ENCODE assay signal across 21 mouse cellular contexts in genomic region chr2:32763353-32763752, GRCm38 (mm10). TPM values are rescaled to one million over a fixed set of nuclear protein-coding genes. Genes with fewer than 3 reads are reported as not detected.
DNase-seq lines count a peak whose midpoint lies in the region; ATAC-seq and TF ChIP-seq lines count a peak whose summit lies in the region.
"Had no signal": no experiment of that assay in that cellular context is flagged by ENCODE, and none has a peak within 500 bp of the region (broad histone marks: within the 10 kb centered on the region; RNA-seq: fewer than 3 reads in every experiment).

No protein-coding gene starts in this region.

- H3K36me3 ChIP-seq in heart, adult 2 months (ENCODE audit: control insufficient read depth, insufficient read depth, low read length): no peaks in the 10 kb centered on the region
- no peaks in the 10 kb centered on the region for H3K36me3 ChIP-seq in liver, embryonic 14.5 days (replicated peaks; ENCODE audit: control insufficient read depth, insufficient read depth, low read depth)
- H3K36me3 ChIP-seq in liver, embryonic 12.5 days: peaks cover 42% of the 10 kb centered on the region
- H3K36me3 ChIP-seq in C2C12 (ENCODE audit: control insufficient read depth, insufficient read depth): peaks cover 10% of the 10 kb centered on the region

- TF ChIP-seq EP300 in heart, adult 2 months (IDR thresholded peaks at IDR 0.05; ENCODE audit: insufficient read depth, low read depth, low read length): no peak
- no peak for TF ChIP-seq EP300 in liver, embryonic 14.5 days (IDR thresholded peaks at IDR 0.05; ENCODE audit: low read depth)

- H3ac ChIP-seq in C2C12 (ENCODE audit: control insufficient read depth, insufficient read length, low read depth): no peak overlapping the region

- ATAC-seq in liver, embryonic 14.5 days (ENCODE audit: insufficient read depth): no peak
- ATAC-seq in liver, embryonic 12.5 days: no peak
- ATAC-seq: forebrain, embryonic 16.5 days had no signal

- H3K4me2 ChIP-seq in liver, embryonic 14.5 days (ENCODE audit: low read depth): no peak overlapping the region
- no peak overlapping the region for H3K4me2 ChIP-seq in liver, embryonic 12.5 days
- H3K4me2 ChIP-seq: limb, embryonic 15.5 days had no signal

- peak; percentile 24; the same call in 1 of the 2 replicates for TF ChIP-seq CTCF in heart, adult 2 months (IDR thresholded peaks at IDR 0.05)
- TF ChIP-seq CTCF in liver, embryonic 14.5 days (IDR thresholded peaks at IDR 0.05; ENCODE audit: low read depth): peak; percentile 66
- peak; percentile 22 for TF ChIP-seq CTCF in C2C12 (IDR thresholded peaks at IDR 0.05; ENCODE audit: control insufficient read depth, insufficient read depth, insufficient read length)
- TF ChIP-seq CTCF in brain, embryonic 14.5 days (IDR thresholded peaks at IDR 0.05; ENCODE audit: borderline replicate concordance, extremely low read depth, insufficient read depth, insufficient read length): peak; percentile 12; the same call in 1 of the 2 replicates

- H3K79me2 ChIP-seq in heart, adult 2 months (replicated peaks; ENCODE audit: control insufficient read depth, insufficient read depth, low read length): no peaks in the 10 kb centered on the region
- no peaks in the 10 kb centered on the region for H3K79me2 ChIP-seq in C2C12 (ENCODE audit: control insufficient read depth, insufficient read depth)

- H3K79me3 ChIP-seq in C2C12 (ENCODE audit: low read depth): no peaks in the 10 kb centered on the region

- no peak for TF ChIP-seq POLR2A in heart, adult 2 months (IDR thresholded peaks at IDR 0.05; ENCODE audit: insufficient read depth, low read depth, low read length)
- no peak for TF ChIP-seq POLR2A in brain, embryonic 14.5 days (IDR thresholded peaks at IDR 0.05; ENCODE audit: borderline replicate concordance, extremely low read depth, insufficient read depth, insufficient read length, poor library complexity, severe bottlenecking)

- H3K27me3 ChIP-seq in heart, adult 2 months (ENCODE audit: control insufficient read depth, insufficient read depth, low read length): no peaks in the 10 kb centered on the region
- H3K27me3 ChIP-seq in liver, embryonic 14.5 days (ENCODE audit: control insufficient read depth, insufficient read depth, low read length): no peaks in the 10 kb centered on the region
- H3K27me3 ChIP-seq in liver, embryonic 12.5 days (replicated peaks): no peaks in the 10 kb centered on the region
- H3K27me3 ChIP-seq in C2C12 (ENCODE audit: control insufficient read depth, insufficient read depth, insufficient read length): no peaks in the 10 kb centered on the region
- H3K27me3 ChIP-seq: limb, embryonic 15.5 days had no signal

- H3K4me3 ChIP-seq in heart, adult 2 months: no peak overlapping the region
- H3K4me3 ChIP-seq in liver, embryonic 14.5 days (ENCODE audit: insufficient read depth in 1 of 2, low read depth in 2 of 2, low read length in 2 of 2): no peak overlapping the region
- H3K4me3 ChIP-seq in liver, embryonic 12.5 days: no peak overlapping the region
- H3K4me3 ChIP-seq in C2C12 (ENCODE audit: insufficient read depth, poor library complexity, severe bottlenecking): no peak overlapping the region
- H3K4me3 ChIP-seq: gastrocnemius, adult 2 months; limb, embryonic 15.5 days had no signal

- 79% methylated on average over 3 of the region's 3 CpGs for WGBS in heart, adult 2 months
- WGBS in liver, embryonic 14.5 days (ENCODE audit: insufficient replicate concordance): 62% methylated on average over 3 of the region's 3 CpGs
- 59% methylated on average over 3 of the region's 3 CpGs for WGBS in liver, embryonic 12.5 days (ENCODE audit: insufficient replicate concordance)

- no peak for DNase-seq in heart, adult 2 months
- DNase-seq in heart, adult 9 months (ENCODE audit: low spot score in 2 of 2): no peak
- DNase-seq in liver, embryonic 14.5 days (ENCODE audit: low read depth in 3 of 3, low spot score in 3 of 3): no peak
- DNase-seq in brain, embryonic 14.5 days (ENCODE audit: low read depth): no peak
- no peak for DNase-seq in cerebellum, adult 11 months
- no peak for DNase-seq in adrenal gland, adult 18-20 months (ENCODE audit: low spot score in 2 of 2)
- DNase-seq: adrenal gland, adult 8-10 months; gastrocnemius, adult 2 months; heart, postnatal 4 days; lung, postnatal 36 days; midbrain, embryonic 14.5 days; retina, postnatal 1 day had no signal

- H3K9ac ChIP-seq in heart, adult 2 months (ENCODE audit: low read depth, low read length): no peak overlapping the region
- no peak overlapping the region for H3K9ac ChIP-seq in liver, embryonic 14.5 days (replicated peaks)
- H3K9ac ChIP-seq in liver, embryonic 12.5 days: no peak overlapping the region
- H3K9ac ChIP-seq: limb, embryonic 15.5 days had no signal

- intact Hi-C loops in heart, adult 2 months (cut with DNase I): no loop called here

- no peaks in the 10 kb centered on the region for H3K4me1 ChIP-seq in heart, adult 2 months (ENCODE audit: control insufficient read depth, insufficient read depth, low read length)
- H3K4me1 ChIP-seq in liver, embryonic 14.5 days (replicated peaks; ENCODE audit: control insufficient read depth in 2 of 2, insufficient read depth in 2 of 2, low read length in 1 of 2): peaks cover 0 to 2% of the 10 kb centered on the region in 2 experiments; a peak in 2 of 4 replicates
- peaks cover 23% of the 10 kb centered on the region for H3K4me1 ChIP-seq in liver, embryonic 12.5 days

- no peak overlapping the region for H3K27ac ChIP-seq in heart, adult 2 months
- no peak overlapping the region for H3K27ac ChIP-seq in liver, embryonic 14.5 days
- H3K27ac ChIP-seq in liver, embryonic 12.5 days: no peak overlapping the region
- H3K27ac ChIP-seq: gastrocnemius, adult 2 months; limb, embryonic 15.5 days had no signal

- H3K9me3 ChIP-seq in liver, embryonic 14.5 days (ENCODE audit: control insufficient read depth, low read length): no peaks in the 10 kb centered on the region
- no peaks in the 10 kb centered on the region for H3K9me3 ChIP-seq in liver, embryonic 12.5 days (replicated peaks)
- H3K9me3 ChIP-seq: limb, embryonic 15.5 days had no signal

TF ChIP-seq in C2C12, 6 proteins besides CTCF, POLR2A, EP300 and RAD21:
- TF ChIP-seq CEBPB (IDR thresholded peaks at IDR 0.05; ENCODE audit: low read depth) (no peak), FOSL1 (IDR thresholded peaks at IDR 0.05; ENCODE audit: insufficient read depth, low read length, poor library complexity, severe bottlenecking) (no peak), USF1 (IDR thresholded peaks at IDR 0.05; ENCODE audit: low read depth) (no peak), MYOD1 (IDR thresholded peaks at IDR 0.05; ENCODE audit: control insufficient read depth, insufficient read length, low read depth) (no peak), MAX (IDR thresholded peaks at IDR 0.05) (no peak)

RNA-seq across cellular contexts. Expression of gene Tor2a, which starts 6.3 kb away (rescaled TPM):
- total RNA-seq in heart, adult 2 months (2021): 1 to 10 TPM; 8.2 to 9.4 TPM
- 19.4 and 22.2 TPM in 2 replicates for polyA plus RNA-seq in heart, adult 2 months (2012; rRNA removed)
- polyA plus RNA-seq in liver, embryonic 14.5 days (2012; rRNA removed): 21.2 and 30.7 TPM in 2 replicates
- polyA plus RNA-seq in liver, embryonic 14.5 days (2014; fragmentation: Nextera tagmentation; extraction: Ambion mirVana): 25.2 and 28.1 TPM in 2 replicates
- polyA plus RNA-seq in liver, embryonic 12.5 days (2016; fragmentation: Nextera tagmentation; extraction: Ambion mirVana): 35.9 and 36.6 TPM in 2 replicates
- 35.7 TPM for polyA plus RNA-seq in C2C12 (2012; fragmentation: generic; extraction: Trizol)
- polyA plus RNA-seq in brain, embryonic 14.5 days (2012; rRNA removed): 60.6 and 96.6 TPM in 2 replicates
- 10 to 100 TPM; 18.2 to 22.3 TPM for total RNA-seq in adrenal gland, adult 18-20 months (2021)

RNA-seq across cellular contexts. Expression of gene Ttc16, which starts 12.1 kb away (rescaled TPM):
- total RNA-seq in heart, adult 2 months (2021): under 1 TPM; 0.10 to 0.11 TPM
- 0.61 and 0.98 TPM in 2 replicates for polyA plus RNA-seq in heart, adult 2 months (2012; rRNA removed)
- polyA plus RNA-seq in liver, embryonic 14.5 days (2012; rRNA removed): 0.18 and 0.22 TPM in 2 replicates
- polyA plus RNA-seq in liver, embryonic 14.5 days (2014; fragmentation: Nextera tagmentation; extraction: Ambion mirVana): 0.09 and 0.10 TPM in 2 replicates
- polyA plus RNA-seq in liver, embryonic 12.5 days (2016; fragmentation: Nextera tagmentation; extraction: Ambion mirVana): 0.12 and 0.26 TPM in 2 replicates
- 0.14 TPM for polyA plus RNA-seq in C2C12 (2012; fragmentation: generic; extraction: Trizol)
- polyA plus RNA-seq in brain, embryonic 14.5 days (2012; rRNA removed): 1.4 and 1.6 TPM in 2 replicates
- total RNA-seq in adrenal gland, adult 18-20 months (2021): under 1 TPM; 0.13 to 0.26 TPM
- total RNA-seq: gastrocnemius, adult 2 months had no signal
- polyA plus RNA-seq: embryonic facial prominence, embryonic 11.5 days; kidney, embryonic 14.5 days had no signal

RNA-seq across cellular contexts. Expression of gene Ptrh1, which starts 12.2 kb away (rescaled TPM):
- total RNA-seq in heart, adult 2 months (2021): 1 to 10 TPM; 2.4 to 4.2 TPM
- 2.2 and 3.3 TPM in 2 replicates for polyA plus RNA-seq in heart, adult 2 months (2012; rRNA removed)
- polyA plus RNA-seq in liver, embryonic 14.5 days (2012; rRNA removed): 1.3 and 1.7 TPM in 2 replicates
- 1.9 and 2.2 TPM in 2 replicates for polyA plus RNA-seq in liver, embryonic 14.5 days (2014; fragmentation: Nextera tagmentation; extraction: Ambion mirVana)
- polyA plus RNA-seq in liver, embryonic 12.5 days (2016; fragmentation: Nextera tagmentation; extraction: Ambion mirVana): 3.3 and 3.5 TPM in 2 replicates
- 83.9 TPM for polyA plus RNA-seq in C2C12 (2012; fragmentation: generic; extraction: Trizol)
- polyA plus RNA-seq in brain, embryonic 14.5 days (2012; rRNA removed): 7.1 and 8.7 TPM in 2 replicates
- total RNA-seq in adrenal gland, adult 18-20 months (2021): 1 to 10 TPM; 5.4 to 9.9 TPM

RNA-seq across cellular contexts. Expression of gene Cfap157, which starts 20.9 kb away (rescaled TPM):
- total RNA-seq in heart, adult 2 months (2021): not detected
- polyA plus RNA-seq in heart, adult 2 months (2012; rRNA removed): 0.12 TPM in 1 of 2 replicates, not detected in the other
- polyA plus RNA-seq in liver, embryonic 14.5 days (2012; rRNA removed): not detected in 2 replicates
- polyA plus RNA-seq in liver, embryonic 14.5 days (2014; fragmentation: Nextera tagmentation; extraction: Ambion mirVana): not detected in 2 replicates
- 0.44 and 0.54 TPM in 2 replicates for polyA plus RNA-seq in liver, embryonic 12.5 days (2016; fragmentation: Nextera tagmentation; extraction: Ambion mirVana)
- polyA plus RNA-seq in C2C12 (2012; fragmentation: generic; extraction: Trizol): 0.81 TPM
- 0.71 and 0.86 TPM in 2 replicates for polyA plus RNA-seq in brain, embryonic 14.5 days (2012; rRNA removed)
- total RNA-seq in adrenal gland, adult 18-20 months (2021): under 1 TPM in 1 of 2 experiments, not detected in 1; 0.16 TPM
- total RNA-seq: adrenal gland, adult 8-10 months; ES-E14; gastrocnemius, adult 2 months; granulocyte monocyte progenitor cell, adult 5-6 weeks; heart, postnatal 4 days had no signal
- polyA plus RNA-seq: embryonic facial prominence, embryonic 11.5 days had no signal

RNA-seq across cellular contexts. Expression of gene 6330409D20Rik, which starts 22.5 kb away (rescaled TPM):
- not detected for total RNA-seq in heart, adult 2 months (2021)
- not detected in 2 replicates for polyA plus RNA-seq in heart, adult 2 months (2012; rRNA removed)
- polyA plus RNA-seq in liver, embryonic 14.5 days (2012; rRNA removed): 0.07 TPM in 1 of 2 replicates, not detected in the other
- not detected in 2 replicates for polyA plus RNA-seq in liver, embryonic 14.5 days (2014; fragmentation: Nextera tagmentation; extraction: Ambion mirVana)
- polyA plus RNA-seq in liver, embryonic 12.5 days (2016; fragmentation: Nextera tagmentation; extraction: Ambion mirVana): not detected in 2 replicates
- polyA plus RNA-seq in C2C12 (2012; fragmentation: generic; extraction: Trizol): not detected
- polyA plus RNA-seq in brain, embryonic 14.5 days (2012; rRNA removed): 4.4 and 4.8 TPM in 2 replicates
- total RNA-seq in adrenal gland, adult 18-20 months (2021): not detected
- total RNA-seq: adrenal gland, adult 8-10 months; ES-E14; gastrocnemius, adult 2 months; granulocyte monocyte progenitor cell, adult 5-6 weeks; heart, postnatal 4 days had no signal
- polyA plus RNA-seq: kidney, embryonic 14.5 days; limb, embryonic 15.5 days; urinary bladder, adult 2 months had no signal

Comparison
In these comparisons a context has a peak if more than half of its experiments do, and no peak if none do; other contexts are left out.
1. CTCF ChIP-seq: peak in every context shown above with its lines; median percentile 66 in liver, embryonic 14.5 days; 24 in heart, adult 2 months; 22 in C2C12; 12 in brain, embryonic 14.5 days.